Mouse (Mus musculus) B cell, adult 2 months (primary cell): Measurements from ENCODE around the gene Otop3.
"Not testable (repeated sequence)": the region's sequence is repeated elsewhere in the genome, so short reads cannot be mapped to it uniquely, and the experiment has no call there.

Experiments
- DNase-seq, 2 experiments: peaks; one replicate each; pipeline ENCODE4 v3.0.0; 2022

The Otop3 gene

GRCm38 (mm10) chr11:115367395-115367944 lies 32.9 kb downstream of the Otop3 start, which contains the start of gene Hid1:
Gene Hid1 (minus strand): TSS chr11:115367756.
- DNase-seq, result peak; percentile 89 to 90

DNA sequence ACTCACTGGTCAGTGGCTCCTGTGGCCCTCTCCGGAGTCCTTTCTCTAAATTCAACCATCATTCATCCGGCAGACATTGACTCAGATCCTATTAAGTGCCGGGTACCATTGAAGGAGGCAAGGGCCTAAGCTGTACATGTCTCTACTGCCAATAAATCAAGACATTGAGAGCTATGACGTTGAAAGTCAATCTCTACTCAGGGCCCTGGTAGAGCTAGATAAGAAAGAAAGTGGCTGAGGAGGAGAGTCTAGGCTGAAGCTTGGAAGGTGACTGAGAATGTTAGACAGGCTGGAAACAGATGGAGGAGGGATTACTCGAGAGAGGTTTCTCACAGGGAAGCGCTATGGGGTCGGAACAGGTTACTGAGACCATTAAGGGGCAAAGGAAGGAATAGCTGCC lies 35.8 kb downstream of the Otop3 start:
- DNase-seq, result no peak

DNA sequence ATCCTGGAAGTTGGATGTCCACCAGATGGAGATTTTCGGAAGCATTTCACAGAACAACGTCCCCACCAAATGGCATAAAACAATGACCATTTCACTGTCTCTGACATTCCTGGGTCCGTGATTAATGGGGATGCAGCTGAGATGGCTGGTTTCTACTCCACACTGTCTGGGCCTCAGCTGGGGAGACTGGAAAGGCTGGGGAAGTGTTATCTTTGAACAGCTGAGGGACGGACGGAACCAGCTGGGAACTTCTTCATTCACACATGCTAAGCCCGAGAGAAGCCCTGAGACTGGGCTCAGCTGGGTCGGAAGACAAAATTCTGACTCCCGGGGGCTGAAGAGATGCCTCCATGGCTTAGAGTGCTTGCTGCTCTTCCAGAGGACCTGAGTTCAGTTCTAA lies 36.8 kb downstream of the Otop3 start:
- no peak for DNase-seq

DNA sequence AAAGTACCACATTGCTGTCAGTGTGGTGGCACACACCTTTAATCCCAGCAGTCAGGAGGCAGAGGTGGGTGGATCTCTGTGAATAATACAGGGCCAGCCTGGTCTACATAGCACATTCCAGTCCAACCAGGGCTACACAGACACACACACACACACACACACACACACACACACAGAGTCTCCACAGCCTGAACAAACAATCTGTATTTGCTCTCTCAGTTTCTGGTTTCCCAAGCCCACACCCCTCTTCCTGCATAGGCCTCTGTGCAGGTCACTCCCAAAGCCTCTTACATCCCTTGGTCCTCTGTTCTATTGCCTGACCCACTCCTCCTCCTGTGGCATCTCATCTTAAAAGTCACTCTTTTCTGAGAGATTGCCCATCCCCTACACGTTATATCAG lies 37.5 kb downstream of the Otop3 start:
- no peak for DNase-seq

- DNase-seq, result no peak
Measured at GRCm38 (mm10) chr11:115372737-115373136, 38.2 kb downstream of the Otop3 start.

DNA sequence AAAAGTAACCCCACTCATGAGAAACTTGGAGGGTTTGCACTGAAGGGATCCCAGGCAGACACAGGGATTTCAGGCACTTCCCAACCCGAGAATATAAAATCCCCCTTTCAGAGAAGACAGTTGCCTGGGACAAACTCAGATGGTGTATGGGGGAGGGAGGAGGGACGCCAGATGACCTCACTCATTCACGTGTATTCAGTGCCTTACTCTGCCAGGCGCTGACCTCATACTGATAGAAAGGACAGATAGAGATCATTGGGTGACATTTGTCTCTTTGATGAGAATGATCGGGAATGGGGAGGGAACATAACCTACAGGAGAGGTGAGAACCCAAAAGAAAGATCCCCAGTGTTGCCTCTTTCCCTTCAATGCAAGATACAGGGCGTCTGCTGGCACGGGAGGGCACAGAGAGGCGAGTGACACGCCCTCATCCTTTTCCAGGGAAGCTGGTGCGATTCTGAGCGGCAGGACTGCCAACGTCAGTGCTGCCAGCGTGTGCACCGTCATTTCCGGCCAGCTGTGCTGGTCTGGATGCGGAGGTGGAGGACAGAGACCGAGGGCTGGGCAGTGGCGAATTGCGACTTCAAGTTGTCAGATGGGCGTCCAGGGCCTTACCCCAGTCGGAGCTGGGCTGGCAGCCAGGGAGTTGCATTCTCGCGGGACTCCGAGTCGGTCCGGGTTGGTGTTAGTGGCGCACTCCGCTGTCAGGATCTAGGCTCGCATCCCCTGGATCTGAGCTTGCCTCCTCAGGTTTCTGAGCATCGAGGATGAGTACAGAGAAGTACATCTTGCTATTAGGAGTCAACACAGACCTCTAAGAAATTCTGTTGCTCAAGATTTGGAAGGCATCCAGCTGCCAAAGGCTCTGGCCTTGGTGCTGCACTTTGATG lies 39.5 kb downstream of the Otop3 start:
- DNase-seq, result no peak

- DNase-seq, result no peak
Measured at GRCm38 (mm10) chr11:115374695-115375425, 40.3 kb downstream of the Otop3 start.

DNA sequence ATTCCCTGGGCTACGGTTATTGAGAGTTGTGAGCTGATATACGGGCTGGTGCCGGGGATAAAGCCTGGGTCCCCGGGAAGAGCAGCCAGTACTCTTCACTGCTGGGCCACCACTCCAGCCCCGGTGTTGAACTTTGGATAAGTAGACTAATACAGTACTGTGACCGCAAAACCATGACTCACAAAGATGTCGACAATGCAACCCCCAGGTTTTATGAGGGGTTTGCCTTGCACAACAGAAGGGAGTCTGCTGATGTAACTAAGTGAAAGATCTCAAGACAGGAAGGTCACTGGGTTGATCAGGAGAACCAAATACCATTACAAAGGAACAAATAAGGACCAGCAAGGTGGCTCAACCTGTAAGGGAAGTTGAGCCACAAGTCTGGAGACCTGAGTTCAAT lies 42.2 kb downstream of the Otop3 start:
- no peak for DNase-seq

DNA sequence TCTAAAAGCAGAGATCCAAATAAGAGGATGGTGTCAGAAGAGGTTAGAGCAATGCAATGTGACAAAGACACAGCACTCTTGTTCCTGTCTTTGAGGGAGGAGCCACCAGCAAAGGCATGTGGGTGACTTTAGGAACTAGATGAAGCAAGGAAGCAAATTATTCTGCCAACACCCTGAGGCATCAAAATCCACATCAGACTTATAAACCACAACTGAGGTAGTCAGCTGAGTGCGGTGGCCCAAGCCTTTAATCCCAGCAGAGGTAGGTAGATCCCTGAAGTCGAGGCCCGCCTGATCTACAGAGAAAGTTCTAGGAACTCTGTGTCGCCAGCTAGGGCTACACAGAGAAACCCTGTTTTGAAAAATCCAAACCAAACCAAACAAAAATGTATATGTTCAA lies 42.7 kb downstream of the Otop3 start:
- no peak for DNase-seq

DNA sequence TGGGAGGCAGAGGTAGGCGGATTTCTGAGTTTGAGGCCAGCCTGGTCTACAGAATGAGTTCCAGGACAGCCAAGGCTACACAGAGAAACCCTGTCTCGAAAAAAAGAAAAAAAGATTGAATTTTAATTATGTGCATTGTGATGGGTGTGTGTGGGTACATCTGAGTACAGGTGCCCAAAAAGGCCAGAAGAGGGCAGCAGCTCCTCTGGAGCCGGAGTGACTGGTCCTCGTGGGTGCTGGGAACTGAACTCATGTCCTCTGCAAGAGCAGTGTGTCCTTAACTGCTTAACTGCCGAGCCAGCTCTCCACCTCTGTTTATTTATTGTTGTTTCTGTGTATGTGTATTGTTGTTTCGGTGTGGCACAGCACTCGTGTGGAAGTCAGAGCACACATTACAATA lies 43.3 kb downstream of the Otop3 start:
- DNase-seq, result no peak

GRCm38 (mm10) chr11:115381276-115381675 lies 46.7 kb downstream of the Otop3 start:
- no peak for DNase-seq

DNA sequence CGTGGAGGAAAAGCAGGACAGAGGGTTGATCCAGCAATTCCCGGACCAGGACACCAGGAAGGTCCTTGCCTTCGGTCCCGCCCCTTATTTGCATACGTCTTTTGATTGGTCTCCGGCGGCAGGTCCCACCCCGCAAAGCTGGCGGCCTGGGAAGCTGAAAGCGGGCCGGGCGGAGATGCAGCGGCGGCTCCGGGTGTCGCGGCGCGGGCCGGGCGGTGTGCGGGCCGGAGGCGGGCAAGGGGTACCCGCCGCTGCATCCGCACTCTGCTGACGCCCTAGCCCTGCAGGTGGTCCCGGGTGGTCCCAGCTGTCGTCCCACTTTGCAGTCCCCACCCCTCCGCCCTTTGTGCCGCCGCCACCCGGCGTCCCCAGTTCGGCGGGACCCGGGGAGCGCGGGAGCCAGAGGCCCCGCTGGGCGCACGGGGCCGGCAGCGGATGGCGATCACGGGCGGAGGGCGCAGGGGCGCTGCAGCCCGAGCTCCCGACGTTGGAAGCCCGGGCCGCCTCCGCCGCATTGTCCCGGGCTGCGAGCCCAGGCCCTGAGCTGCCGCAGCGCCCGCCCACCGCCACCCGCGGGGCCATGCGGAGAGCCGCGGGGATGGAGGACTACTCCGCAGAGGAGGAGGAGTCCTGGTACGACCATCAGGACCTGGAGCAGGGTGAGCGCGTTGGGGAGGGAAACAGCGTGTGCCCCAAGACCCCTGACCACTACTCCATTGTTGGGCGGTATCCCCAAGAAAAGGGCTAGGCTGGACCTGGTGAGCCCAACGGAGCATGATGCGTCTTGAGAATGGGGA lies 47.4 kb downstream of the Otop3 start, which contains the start of gene Cdr2l:
Gene Cdr2l, plus strand, starts transcription at position 174 of the 797 bp plus-strand sequence.
- peak; percentile 27 to 30 for DNase-seq

DNA sequence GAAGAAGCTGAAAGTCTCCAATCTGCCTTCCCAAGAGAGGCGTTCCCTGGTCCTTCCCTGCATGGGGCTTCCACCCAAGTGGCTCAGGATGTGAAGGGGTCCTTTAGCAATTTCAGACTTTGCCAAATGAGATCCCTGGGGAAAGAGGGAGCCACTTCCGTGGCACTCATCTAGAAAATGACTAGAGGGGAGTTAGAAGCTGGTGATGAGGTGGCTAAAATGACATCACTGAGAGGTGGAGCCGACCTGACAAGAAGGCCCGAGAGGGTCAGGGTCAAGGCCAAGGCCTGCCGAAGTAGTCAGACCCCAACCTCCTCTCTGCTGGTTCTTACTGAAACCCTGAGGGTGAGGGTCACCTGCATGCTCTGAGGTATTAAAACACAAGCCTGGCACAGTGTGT lies 48.4 kb downstream of the Otop3 start:
- no peak for DNase-seq

GRCm38 (mm10) chr11:115383701-115384474 lies 49.4 kb downstream of the Otop3 start:
- DNase-seq, result no peak

- no peak for DNase-seq
Measured at GRCm38 (mm10) chr11:115384587-115384986, 50.1 kb downstream of the Otop3 start.

DNA sequence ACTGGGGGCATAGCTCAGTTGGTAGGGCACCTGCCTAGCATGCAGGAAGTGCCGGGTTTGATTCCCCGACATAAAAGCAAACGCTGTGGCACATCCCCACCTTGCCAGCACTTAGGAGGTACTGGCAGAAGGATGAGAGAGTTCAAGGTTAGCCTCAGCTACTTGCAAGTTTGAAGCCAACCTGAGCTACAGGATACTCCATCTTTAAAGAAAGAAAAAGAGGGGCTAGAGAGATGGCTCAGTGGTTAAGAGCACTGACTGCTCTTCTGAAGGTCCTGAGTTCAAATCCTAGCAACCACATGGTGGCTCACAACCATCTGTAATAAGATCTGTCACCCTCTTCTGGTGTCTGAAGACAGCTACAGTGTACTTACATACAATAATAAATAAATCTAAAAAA lies 52.3 kb downstream of the Otop3 start:
- not testable (repeated sequence) for DNase-seq

- DNase-seq, result no peak
Measured at GRCm38 (mm10) chr11:115391358-115391757, 56.8 kb downstream of the Otop3 start.

- DNase-seq, result no peak
Measured at GRCm38 (mm10) chr11:115393721-115394325, 59.3 kb downstream of the Otop3 start.
